Mouse (Mus musculus) CH12.LX (cell line): ENCODE measurements around the gene Lama5.
"Not testable (repeated sequence)": the region's sequence is repeated elsewhere in the genome, so short reads cannot be mapped to it uniquely, and the experiment has no call there.

Experiments
- CTCF ChIP-seq, 2 experiments: IDR thresholded peaks in 1 of 2; conservative IDR thresholded peaks in 1 of 2; 2 replicates each; pipeline ENCODE4 v1.5.1; 2011 to 2012; ENCODE audit warnings: low read depth in 2 of 2, low read length in 2 of 2, improper control_type of control experiment in 1 of 2, inconsistent platforms in 1 of 2, mild to moderate bottlenecking in 1 of 2, moderate library complexity in 1 of 2
- MAX ChIP-seq: IDR thresholded peaks from 2 replicates; pipeline ENCODE4 v1.6.1; 2011; ENCODE audit warnings: low read length, improper control_type of control experiment

GRCm38 (mm10) chr2:180258951-180259484 lies 33.4 kb upstream of the Lama5 start:
- TF ChIP-seq CTCF (conservative IDR thresholded peaks at IDR 0.05 in 1 of 2, IDR thresholded peaks at IDR 0.05 in 1 of 2; ENCODE audit: low read depth in 2 of 2, low read length in 2 of 2); MAX: not testable (repeated sequence)
